Mouse (Mus musculus) myocyte (in vitro differentiated cells): ENCODE results near the gene Tmem131l. TPM values are rescaled to one million over a fixed set of nuclear protein-coding genes. Genes with fewer than 3 reads are reported as not detected.
"Not testable (repeated sequence)": the region's sequence is repeated elsewhere in the genome, so short reads cannot be mapped to it uniquely, and the experiment has no call there.

Experiments used
- H3K27me3 ChIP-seq: one replicate; pipeline ENCODE4 v1.6.1; 2011; ENCODE audit not compliant: control insufficient read depth, insufficient read depth, insufficient read length
- H3K36me3 ChIP-seq: one replicate; pipeline ENCODE4 v1.6.1; 2011; ENCODE audit not compliant: control insufficient read depth, insufficient read depth
- H3K4me2 ChIP-seq: one replicate; pipeline ENCODE4 v1.6.1; 2011; ENCODE audit warnings: low read depth, control low read depth
- H3K4me3 ChIP-seq: one replicate; pipeline ENCODE4 v1.5.1; 2011; ENCODE audit warnings: mild to moderate bottlenecking, control low read depth, moderate library complexity
- H3K79me2 ChIP-seq: one replicate; pipeline ENCODE4 v1.6.1; 2011; ENCODE audit not compliant: control insufficient read depth, insufficient read depth
- H3ac ChIP-seq: one replicate; pipeline ENCODE4 v1.6.1; 2011; ENCODE audit not compliant: control insufficient read depth, insufficient read length
- CEBPB ChIP-seq: IDR thresholded peaks from 2 replicates; pipeline ENCODE4 v1.6.1; 2011; ENCODE audit warnings: mild to moderate bottlenecking, moderate library complexity; ENCODE audit not compliant: poor library complexity, insufficient read depth, severe bottlenecking
- E2F4 ChIP-seq: IDR thresholded peaks from one replicate; pipeline ENCODE4 v1.6.1; 2011; ENCODE audit warnings: mild to moderate bottlenecking, control low read depth, moderate library complexity; ENCODE audit not compliant: insufficient read depth
- MAX ChIP-seq: IDR thresholded peaks from one replicate; pipeline ENCODE4 v1.6.1; 2011; ENCODE audit warnings: low read depth, mild to moderate bottlenecking, control low read depth
- MYOD1 ChIP-seq, 3 experiments: IDR thresholded peaks; one replicate each; pipeline ENCODE4 v1.6.1; 2011; ENCODE audit warnings: control low read depth in 2 of 3, low read depth in 2 of 3, mild to moderate bottlenecking in 2 of 3, moderate library complexity in 1 of 3; ENCODE audit not compliant: insufficient read length in 2 of 3, control insufficient read depth in 1 of 3
- MYOG ChIP-seq, 3 experiments: IDR thresholded peaks; one replicate each; pipeline ENCODE4 v1.6.1; 2011; ENCODE audit warnings: control low read depth in 2 of 3, low read depth in 2 of 3, mild to moderate bottlenecking in 2 of 3; ENCODE audit not compliant: insufficient read length in 2 of 3, control insufficient read depth in 1 of 3, insufficient read depth in 1 of 3
- POLR2A ChIP-seq: IDR thresholded peaks from one replicate; pipeline ENCODE4 v1.6.1; 2011; ENCODE audit warnings: low read depth, mild to moderate bottlenecking, control low read depth, moderate library complexity; ENCODE audit not compliant: insufficient read length
- POLR2AphosphoS2 ChIP-seq: IDR thresholded peaks from one replicate; pipeline ENCODE4 v1.6.1; 2011; ENCODE audit warnings: low read depth, control low read depth; ENCODE audit not compliant: insufficient read length
- REST ChIP-seq: IDR thresholded peaks from one replicate; pipeline ENCODE4 v1.6.1; 2011; ENCODE audit warnings: mild to moderate bottlenecking, control low read depth, moderate library complexity; ENCODE audit not compliant: insufficient read depth, insufficient read length
- SRF ChIP-seq: IDR thresholded peaks from one replicate; pipeline ENCODE4 v1.6.1; 2011; ENCODE audit warnings: low read depth; ENCODE audit not compliant: control insufficient read depth, insufficient read length
- TCF12 ChIP-seq: IDR thresholded peaks from one replicate; pipeline ENCODE4 v1.6.1; 2011; ENCODE audit warnings: mild to moderate bottlenecking, control low read depth; ENCODE audit not compliant: poor library complexity, insufficient read depth, severe bottlenecking
- TCF3 ChIP-seq: IDR thresholded peaks from one replicate; pipeline ENCODE4 v1.6.1; 2011; ENCODE audit warnings: low read depth, control low read depth; ENCODE audit not compliant: insufficient read length
- USF1 ChIP-seq: IDR thresholded peaks from one replicate; pipeline ENCODE4 v1.6.1; 2011; ENCODE audit warnings: low read depth, mild to moderate bottlenecking, control low read depth, moderate library complexity
- polyA plus RNA-seq: library from polyadenylated mRNA; unstranded; fragments of >200 nt; fragmentation: generic; extraction: Trizol; gene quantifications from one replicate; pipeline ENCODE4 v1.2.1, GENCODE M21; 2012; ENCODE audit warnings: missing spikeins

Gene Tmem131l
- polyA plus RNA-seq, 1 experiment, result 11.0 TPM

DNA sequence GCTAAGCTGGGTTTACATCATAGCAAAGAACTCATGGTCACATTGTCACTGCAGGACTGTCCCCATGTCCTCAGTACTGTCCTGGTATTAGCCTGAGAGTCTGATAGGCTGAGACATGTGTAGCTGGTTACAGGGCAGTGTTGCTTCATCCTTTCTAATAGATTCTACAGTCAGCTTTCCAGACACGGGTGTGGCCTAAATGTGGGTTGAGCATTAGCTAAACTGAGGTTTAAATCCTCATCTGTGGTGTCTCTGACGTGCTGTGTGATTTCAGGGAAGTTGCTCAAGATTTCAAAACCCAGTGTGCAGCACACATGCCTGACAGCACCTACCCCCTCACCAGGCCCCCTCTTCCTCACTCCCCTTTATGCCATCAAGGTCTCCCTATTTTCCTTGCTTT lies 154.8 kb downstream of the Tmem131l start:
- Histone ChIP-seq H3K27me3 (no peaks in the 10 kb centered on the region), H3K36me3 (no peaks in the 10 kb centered on the region), H3K4me2 (no peak overlapping the region), H3K79me2 (no peaks in the 10 kb centered on the region), H3ac (no peak overlapping the region), H3K4me3 (no peak overlapping the region)
- TF ChIP-seq SRF, result no peak
- no peak for TF ChIP-seq MYOD1 (IDR thresholded peaks at IDR 0.05; ENCODE audit: control insufficient read depth in 1 of 3, insufficient read length in 2 of 3, low read depth in 2 of 3)
- no peak for TF ChIP-seq POLR2AphosphoS2
- peak; percentile 91; the same call in 1 of the 2 replicates for TF ChIP-seq CEBPB

DNA sequence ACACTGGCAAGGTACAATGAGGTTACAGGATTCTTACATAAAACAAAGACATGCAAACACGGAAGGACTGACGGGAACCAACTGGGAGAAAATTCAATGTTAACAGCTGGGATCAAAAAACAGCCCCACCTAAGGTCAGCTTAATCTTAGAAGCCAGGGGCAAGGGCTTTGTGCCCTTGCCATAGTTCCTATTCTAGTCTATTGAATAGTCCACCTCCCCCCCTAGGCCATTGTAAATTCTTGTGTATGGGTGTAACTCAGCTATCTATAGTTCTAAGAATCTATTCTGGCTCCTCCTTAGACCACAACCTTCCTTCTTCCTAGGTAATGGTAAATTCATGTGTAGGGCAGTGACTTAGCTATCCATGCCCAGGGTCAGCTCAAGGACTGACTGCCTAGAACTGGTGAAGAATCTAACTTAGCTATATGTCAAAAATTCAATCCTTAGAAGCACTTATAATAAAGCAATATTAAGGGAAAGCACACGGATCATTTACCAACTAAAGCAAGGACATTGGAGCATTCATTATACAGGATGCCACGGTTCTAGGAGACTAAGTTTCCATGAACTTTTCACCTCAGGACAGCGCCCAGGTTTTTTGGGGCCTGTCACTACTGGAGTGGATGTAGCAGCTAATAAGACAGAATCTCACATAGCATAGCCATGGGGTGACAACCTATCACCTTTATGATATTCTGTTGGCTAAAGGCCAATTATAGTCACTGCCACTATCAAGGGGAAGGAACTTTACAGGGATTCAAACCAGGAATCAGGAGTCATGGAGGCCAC lies 160.5 kb downstream of the Tmem131l start:
- H3K36me3 ChIP-seq, H3ac ChIP-seq, H3K4me3 ChIP-seq, H3K4me2 ChIP-seq, H3K27me3 ChIP-seq, H3K79me2 ChIP-seq: not testable (repeated sequence)

DNA sequence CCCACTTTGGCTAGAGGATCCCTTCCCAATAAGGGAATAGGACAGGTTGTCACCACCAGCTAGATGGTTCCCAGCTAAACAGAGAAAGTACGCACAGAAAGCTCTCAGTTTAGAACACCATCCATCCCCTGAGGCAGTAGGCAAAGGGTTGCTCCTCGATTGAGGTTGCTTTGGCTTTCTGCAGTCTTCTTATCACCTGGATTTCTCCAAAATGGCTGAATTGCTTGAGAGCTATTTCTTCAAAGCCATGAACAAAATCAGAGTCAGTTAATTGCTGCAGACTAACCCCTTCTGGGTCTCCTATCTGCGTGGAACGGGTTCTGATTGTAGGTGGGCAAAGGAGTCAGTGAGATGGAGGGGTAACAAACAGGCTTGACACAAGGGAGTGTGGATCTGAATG lies 161.2 kb downstream of the Tmem131l start:
- TF ChIP-seq USF1 (no peak), POLR2A (no peak), MYOD1 (IDR thresholded peaks at IDR 0.05; ENCODE audit: control insufficient read depth in 1 of 3, insufficient read length in 2 of 3, low read depth in 2 of 3) (no peak), MAX (no peak), SRF (no peak), E2F4 (no peak), MYOG (IDR thresholded peaks at IDR 0.05; ENCODE audit: control insufficient read depth in 1 of 3, insufficient read depth in 1 of 3, insufficient read length in 2 of 3, low read depth in 2 of 3) (no peak), TCF12 (no peak), POLR2AphosphoS2 (no peak), REST (no peak), CEBPB (no peak), TCF3 (no peak)
- Histone ChIP-seq H3ac (no peak overlapping the region), H3K4me2 (no peak overlapping the region), H3K4me3 (no peak overlapping the region), H3K79me2 (no peaks in the 10 kb centered on the region), H3K27me3 (no peaks in the 10 kb centered on the region), H3K36me3 (no peaks in the 10 kb centered on the region)

DNA sequence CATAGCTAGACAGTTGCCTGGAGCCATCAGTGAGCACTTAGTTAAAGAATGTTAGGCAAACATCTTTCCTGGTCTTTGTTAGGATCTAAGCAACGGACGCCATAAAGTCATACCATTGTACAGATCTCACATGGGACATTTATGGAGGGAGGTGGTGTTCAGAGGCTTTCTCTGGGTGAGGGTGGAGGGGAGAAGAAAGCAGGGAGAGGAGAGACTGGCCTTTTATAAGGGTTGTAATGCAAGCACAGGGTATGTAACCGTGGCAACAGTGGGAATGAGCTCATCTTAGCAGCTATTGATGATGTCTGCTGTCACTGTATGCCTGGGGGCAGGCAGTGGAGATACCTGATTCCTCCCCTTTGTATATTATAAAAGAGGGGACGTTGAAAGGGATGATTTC lies 163.7 kb downstream of the Tmem131l start:
- no peaks in the 10 kb centered on the region for H3K27me3 ChIP-seq
- no peak overlapping the region for H3K4me2 ChIP-seq
- no peak for TF ChIP-seq MYOD1 (IDR thresholded peaks at IDR 0.05; ENCODE audit: control insufficient read depth in 1 of 3, insufficient read length in 2 of 3, low read depth in 2 of 3)
- no peak for TF ChIP-seq MAX
- no peak for TF ChIP-seq CEBPB
- TF ChIP-seq USF1, result no peak
- no peak for TF ChIP-seq POLR2A
- TF ChIP-seq REST, result no peak
- no peak for TF ChIP-seq SRF
- TF ChIP-seq MYOG (IDR thresholded peaks at IDR 0.05; ENCODE audit: control insufficient read depth in 1 of 3, insufficient read depth in 1 of 3, insufficient read length in 2 of 3, low read depth in 2 of 3), result no peak
- H3K4me3 ChIP-seq, result no peak overlapping the region
- H3K36me3 ChIP-seq, result no peaks in the 10 kb centered on the region
- no peaks in the 10 kb centered on the region for H3K79me2 ChIP-seq
- H3ac ChIP-seq, result no peak overlapping the region

DNA sequence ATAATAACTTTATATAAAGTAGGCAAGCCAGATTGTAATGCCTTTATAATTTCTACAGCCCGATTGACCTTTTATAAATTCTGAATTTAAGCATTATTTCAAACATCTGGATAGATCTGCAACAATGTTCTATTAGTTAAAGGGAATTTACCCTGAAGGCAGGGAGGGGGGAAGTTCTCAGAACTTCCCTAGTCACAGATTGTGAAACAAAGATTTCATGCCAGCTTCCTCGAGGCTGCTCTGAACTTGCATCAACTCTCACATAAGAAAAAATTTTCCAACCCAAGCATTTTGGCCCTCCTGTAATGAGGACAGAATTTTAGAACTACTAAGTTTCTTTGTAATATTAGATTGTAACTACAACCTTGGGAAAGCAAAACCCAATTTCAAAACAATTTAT lies 164.9 kb downstream of the Tmem131l start:
- H3K4me2 ChIP-seq, H3ac ChIP-seq, H3K4me3 ChIP-seq, H3K27me3 ChIP-seq, H3K36me3 ChIP-seq, H3K79me2 ChIP-seq: not testable (repeated sequence)

DNA sequence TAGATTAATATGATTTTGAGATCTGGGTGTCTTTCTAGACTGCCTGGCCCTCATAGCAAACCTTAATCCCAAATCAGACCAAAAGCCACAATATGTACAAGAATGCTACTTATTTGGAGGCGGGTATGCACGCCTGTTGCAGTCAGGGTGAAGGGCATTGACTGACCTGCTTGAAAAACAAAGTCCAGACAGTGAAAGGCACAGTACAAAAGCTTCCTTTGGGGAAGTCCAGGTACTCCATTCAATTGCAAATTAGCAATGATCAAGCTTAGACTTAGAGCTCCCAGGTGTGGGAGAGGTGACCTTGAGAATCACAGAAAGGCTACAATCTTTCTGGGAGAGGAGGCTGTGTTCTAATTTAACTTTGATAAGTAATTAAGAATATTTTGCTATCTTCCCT lies 167.1 kb downstream of the Tmem131l start:
- not testable (repeated sequence) for H3ac ChIP-seq, H3K79me2 ChIP-seq, H3K36me3 ChIP-seq, H3K27me3 ChIP-seq, H3K4me3 ChIP-seq, H3K4me2 ChIP-seq

DNA sequence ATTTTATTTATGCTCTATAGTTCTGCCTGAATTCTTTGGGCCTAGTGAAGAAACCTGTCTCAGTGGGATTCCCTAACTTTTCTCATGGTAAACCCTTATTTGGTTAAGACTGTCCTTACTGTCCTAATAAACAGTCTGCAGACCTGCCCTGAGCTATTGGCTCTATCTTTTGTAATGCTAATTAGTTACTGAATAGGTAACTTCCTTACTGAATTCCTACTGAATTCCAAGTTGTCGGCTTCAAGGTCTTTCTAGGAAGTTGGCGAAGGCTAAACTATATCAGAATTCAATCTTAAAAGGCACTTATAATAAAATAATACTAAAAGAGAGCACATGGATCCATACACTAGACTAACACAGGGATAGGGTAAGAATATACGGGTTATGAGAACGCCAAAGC lies 168.0 kb downstream of the Tmem131l start:
- H3K4me3 ChIP-seq, H3K4me2 ChIP-seq, H3K79me2 ChIP-seq, H3ac ChIP-seq, H3K27me3 ChIP-seq, H3K36me3 ChIP-seq: not testable (repeated sequence)

DNA sequence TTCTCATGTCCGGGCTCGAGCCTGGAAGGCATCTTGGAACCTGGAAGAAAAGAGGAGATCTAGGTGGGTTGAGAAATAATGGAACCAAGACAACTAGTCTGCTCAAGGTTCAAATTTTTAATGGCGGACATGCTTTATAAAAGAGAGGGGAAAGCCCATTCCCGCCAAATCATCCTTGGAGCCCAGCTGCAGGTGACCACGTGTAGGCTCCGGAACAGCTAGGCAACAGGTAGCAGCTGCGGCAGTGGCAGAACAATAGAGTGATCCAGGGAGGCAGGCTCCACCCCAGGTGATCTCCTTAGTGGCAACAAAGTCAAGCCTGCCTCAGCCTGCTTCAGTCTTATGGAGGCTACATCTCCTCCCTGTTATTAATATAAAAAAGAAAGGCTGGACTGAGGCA lies 168.4 kb downstream of the Tmem131l start:
- not testable (repeated sequence) for H3ac ChIP-seq, H3K27me3 ChIP-seq, H3K4me2 ChIP-seq, H3K36me3 ChIP-seq, H3K79me2 ChIP-seq, H3K4me3 ChIP-seq
